Mouse (Mus musculus) kidney, postnatal 0 days (tissue): Measurements from ENCODE around the gene Nudt15. TPM values are rescaled to one million over a fixed set of nuclear protein-coding genes. Genes with fewer than 3 reads are reported as not detected.

Experiments
- ATAC-seq: fragments of 200-750 bp; cut with Nextera tagmentation; replicated peaks from 2 replicates; pipeline ENCODE4 v1.8.0; 2017; ENCODE audit warnings: low read depth, moderate number of reproducible peaks, moderate TSS enrichment, moderate library complexity; ENCODE audit not compliant: low FRiP score
- DNase-seq: peaks from one replicate; pipeline ENCODE4 v3.0.0-alpha.2; 2016; ENCODE audit warnings: low spot score
- H3K27ac ChIP-seq: fragments of 300-500 bp; sonication (generic); 2 replicates; pipeline ENCODE4 v1.5.1; 2014; ENCODE audit warnings: mild to moderate bottlenecking
- H3K27me3 ChIP-seq: fragments of 300-500 bp; sonication (generic); 2 replicates; pipeline ENCODE4 v1.6.1; 2014; ENCODE audit warnings: low read length, mixed read lengths; ENCODE audit not compliant: insufficient read depth
- H3K36me3 ChIP-seq: fragments of 300-500 bp; sonication (generic); 2 replicates; pipeline ENCODE4 v1.6.1; 2014; ENCODE audit warnings: low read length, mixed read lengths; ENCODE audit not compliant: insufficient read depth
- H3K4me1 ChIP-seq: fragments of 300-500 bp; sonication (generic); replicated peaks from 2 replicates; pipeline ENCODE4 v1.6.1; 2014; ENCODE audit warnings: antibody characterized with exemption, low read length, mixed read lengths; ENCODE audit not compliant: insufficient read depth
- H3K4me2 ChIP-seq: fragments of 300-500 bp; sonication (generic); 2 replicates; pipeline ENCODE4 v1.6.1; 2014; ENCODE audit warnings: mild to moderate bottlenecking, low read length, moderate library complexity, mixed read lengths
- H3K4me3 ChIP-seq: fragments of 300-500 bp; sonication (generic); replicated peaks from 2 replicates; pipeline ENCODE4 v1.5.1; 2014; ENCODE audit warnings: low read depth, low read length
- H3K9ac ChIP-seq: fragments of 300-500 bp; sonication (generic); 2 replicates; pipeline ENCODE4 v1.6.1; 2014; ENCODE audit warnings: low read depth, low read length
- H3K9me3 ChIP-seq: fragments of 300-500 bp; sonication (generic); replicated peaks from 2 replicates; pipeline ENCODE4 v1.6.1; 2016; ENCODE audit warnings: low read length, inconsistent platforms, mixed read lengths
- CTCF ChIP-seq: IDR thresholded peaks from 2 replicates; pipeline ENCODE4 v1.5.1; 2016; ENCODE audit warnings: antibody characterized with exemption, low read depth, mild to moderate bottlenecking, moderate library complexity
- WGBS: fragments of 180-500 bp; shearing (Covaris S2); extraction: QIAGEN DNeasy Blood & Tissue Kit; methylation state at CpG from one replicate; pipeline ENCODE4 v1.1.7; 2014; 5-methylcytosine and 5-hydroxymethylcytosine counted together
- polyA plus RNA-seq: library from polyadenylated mRNA; unstranded; fragments of >200 nt; fragmentation: Nextera tagmentation; extraction: Ambion mirVana; gene quantifications from 2 replicates; pipeline ENCODE4 v1.2.1, GENCODE M21; 2015

The Nudt15 gene
- polyA plus RNA-seq, 1 experiment from 2014 or later, result 8.9 TPM

DNA sequence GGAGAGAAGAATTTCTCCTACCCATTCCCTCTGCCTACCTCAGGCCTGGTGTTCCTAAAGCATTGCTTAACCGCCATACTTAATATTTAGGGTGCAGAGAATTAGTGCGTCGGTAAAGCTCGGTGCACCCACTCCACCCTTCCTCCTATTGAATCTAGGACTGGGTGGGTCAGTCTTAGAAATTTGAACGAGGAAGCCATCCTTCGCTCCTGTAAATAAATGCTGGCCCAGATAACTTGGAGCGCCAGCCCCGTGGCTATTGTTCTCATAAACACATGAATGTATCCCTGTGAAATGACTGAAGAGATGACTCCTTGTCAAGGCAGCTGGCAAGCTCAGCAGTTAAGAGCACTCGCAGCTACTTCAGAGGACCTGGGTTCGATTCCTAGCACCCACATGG is 71.0 kb downstream of the Nudt15 start:
- H3K27me3 ChIP-seq, result no peaks in the 10 kb centered on the region
- no peak overlapping the region for H3K4me2 ChIP-seq
- DNase-seq (no peak), ATAC-seq (no peak)
- 94% methylated on average over 10 of the region's 10 CpGs for WGBS
- peaks cover 14% of the 10 kb centered on the region; the same call in 1 of the 2 replicates for H3K4me1 ChIP-seq
- no peak overlapping the region for H3K27ac ChIP-seq
- no peaks in the 10 kb centered on the region for H3K36me3 ChIP-seq
- no peak overlapping the region for H3K4me3 ChIP-seq
- TF ChIP-seq CTCF, result no peak
- H3K9me3 ChIP-seq, result no peaks in the 10 kb centered on the region
- H3K9ac ChIP-seq, result no peak overlapping the region

DNA sequence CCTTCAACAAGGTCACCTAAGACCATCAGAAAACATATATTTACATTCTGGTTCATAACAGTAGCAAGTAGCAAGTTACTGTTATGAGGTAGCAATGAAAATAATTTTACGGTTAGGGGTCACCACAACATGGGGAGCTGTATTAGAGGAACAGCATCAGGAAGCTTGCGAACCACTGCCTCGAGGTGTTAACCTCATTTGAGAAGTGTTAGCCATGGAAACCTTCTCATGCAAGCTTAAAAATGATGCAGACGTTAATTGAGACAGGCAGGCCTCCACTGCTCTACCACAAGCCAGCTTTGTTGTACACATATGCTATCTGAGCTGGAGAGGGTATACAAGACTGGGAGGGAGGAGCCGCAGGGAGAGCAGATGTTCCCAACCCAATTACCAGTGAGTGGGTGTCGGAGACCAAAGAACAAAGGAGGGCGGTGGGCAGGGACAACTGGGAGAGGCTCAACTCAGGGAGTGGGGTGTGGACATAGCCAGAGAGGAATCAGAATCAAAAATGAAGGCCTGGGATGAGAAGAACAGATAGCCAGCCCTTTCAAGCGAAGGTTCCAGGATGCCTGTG is 71.6 kb downstream of the Nudt15 start:
- DNase-seq, result no peak
- H3K9ac ChIP-seq, result no peak overlapping the region
- no peak for TF ChIP-seq CTCF

DNA sequence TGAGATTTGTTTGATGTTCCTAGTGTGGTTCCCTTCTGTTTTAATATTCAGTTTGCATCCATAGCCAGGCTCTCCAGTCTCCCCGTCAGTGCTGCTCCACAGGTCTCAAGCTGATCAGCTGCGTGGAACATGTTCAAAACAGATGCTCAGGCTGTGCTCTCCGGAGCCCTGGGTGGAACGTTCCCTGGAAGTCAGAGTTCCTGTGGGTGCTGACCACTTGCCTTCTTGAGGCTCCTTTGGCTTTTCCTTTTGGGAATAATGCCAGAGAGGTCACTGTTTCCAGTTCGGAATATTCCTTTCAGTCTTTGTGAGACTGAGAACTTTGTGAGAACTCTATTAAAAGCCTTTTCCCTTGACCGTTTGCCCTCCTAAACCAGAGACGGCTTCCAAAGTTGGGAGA is 72.5 kb downstream of the Nudt15 start:
- ATAC-seq (no peak), DNase-seq (no peak)
- WGBS, result 37% methylated on average over 7 of the region's 7 CpGs
- H3K27me3 ChIP-seq, result no peaks in the 10 kb centered on the region
- no peak overlapping the region for H3K9ac ChIP-seq
- H3K9me3 ChIP-seq, result no peaks in the 10 kb centered on the region
- H3K4me1 ChIP-seq, result peaks cover 14% of the 10 kb centered on the region; the same call in 1 of the 2 replicates
- no peak overlapping the region for H3K4me2 ChIP-seq
- no peak overlapping the region for H3K27ac ChIP-seq
- no peaks in the 10 kb centered on the region for H3K36me3 ChIP-seq
- no peak overlapping the region for H3K4me3 ChIP-seq
- no peak for TF ChIP-seq CTCF

More for the DNA sequence above, 71.6 kb downstream of the Nudt15 start:
- Histone ChIP-seq H3K4me3 (no peak overlapping the region), H3K9me3 (no peaks in the 10 kb centered on the region), H3K27me3 (no peaks in the 10 kb centered on the region), H3K4me2 (no peak overlapping the region), H3K4me1 (peaks cover 14% of the 10 kb centered on the region; the same call in 1 of the 2 replicates), H3K36me3 (no peaks in the 10 kb centered on the region), H3K27ac (no peak overlapping the region)
- 75% methylated on average over 8 of the region's 8 CpGs for WGBS
- no peak for ATAC-seq

DNA sequence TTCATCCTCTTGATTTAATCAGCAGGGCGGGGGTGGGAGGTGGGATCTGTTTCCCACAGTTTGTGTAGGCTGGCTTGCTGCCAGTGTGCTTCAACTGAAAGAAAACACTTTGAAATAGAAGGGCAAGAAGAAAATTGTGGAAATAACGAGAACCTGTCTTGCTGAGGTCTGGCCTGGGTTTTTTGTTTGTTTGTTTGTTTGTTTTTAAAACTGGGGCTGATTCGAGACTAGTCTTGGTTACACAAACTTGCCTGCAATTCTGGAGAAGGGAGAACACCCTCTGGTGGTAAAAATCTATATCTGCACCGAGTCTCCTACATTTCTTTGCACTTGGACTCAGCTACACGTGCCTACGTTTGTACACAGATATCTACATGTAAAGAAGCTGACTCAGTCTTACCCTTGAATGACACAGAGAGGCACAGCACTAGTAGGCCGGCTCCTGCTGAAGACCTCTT is 73.4 kb downstream of the Nudt15 start:
- H3K9ac ChIP-seq, result no peak overlapping the region
- no peaks in the 10 kb centered on the region for H3K36me3 ChIP-seq
- TF ChIP-seq CTCF, result peak; percentile 84
- 11% methylated on average over 7 of the region's 7 CpGs for WGBS
- H3K4me3 ChIP-seq, result no peak overlapping the region
- DNase-seq (peak; percentile 88), ATAC-seq (peak; percentile 63)
- H3K4me1 ChIP-seq, result peaks cover 14% of the 10 kb centered on the region; the same call in 1 of the 2 replicates
- peak overlapping the region; percentile 50 for H3K27ac ChIP-seq
- no peaks in the 10 kb centered on the region for H3K27me3 ChIP-seq
- H3K4me2 ChIP-seq, result peak overlapping the region; percentile 27
- no peaks in the 10 kb centered on the region for H3K9me3 ChIP-seq

DNA sequence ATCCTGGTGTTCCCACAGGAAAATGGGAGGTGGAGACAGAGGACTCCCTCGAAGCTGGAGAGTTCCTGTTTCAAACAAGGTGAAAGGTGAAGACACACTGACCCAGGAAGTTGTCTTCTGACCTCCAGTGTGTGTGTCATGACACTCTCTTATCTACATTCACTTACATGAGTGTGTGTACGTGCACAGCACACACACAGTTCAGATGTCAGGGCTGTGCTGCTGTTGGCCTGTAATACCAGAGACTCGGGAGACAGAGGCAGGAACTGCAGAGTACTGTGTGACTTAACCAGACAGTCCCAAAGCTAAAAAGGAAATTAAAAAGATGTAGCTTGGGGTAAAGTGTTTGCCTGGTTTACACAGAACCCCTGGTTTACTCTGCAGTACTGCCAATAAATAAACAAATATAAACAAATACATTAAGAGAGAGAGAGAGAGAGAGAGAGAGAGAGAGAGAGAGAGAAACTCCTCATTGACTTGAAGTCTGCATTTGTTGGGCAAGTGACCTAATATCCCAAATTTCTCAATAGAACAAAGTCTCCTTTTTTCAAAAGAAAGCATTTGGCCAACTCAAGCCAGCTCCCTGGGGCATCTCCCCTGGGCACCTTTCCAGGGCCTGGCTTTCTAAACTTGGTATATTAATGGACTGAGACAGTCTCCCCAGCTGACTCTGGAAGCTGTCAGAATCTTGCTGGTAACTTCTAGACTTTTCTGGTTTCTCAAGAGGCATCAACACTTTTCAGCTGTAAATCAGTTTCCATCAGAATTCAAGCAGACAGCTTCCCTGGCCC is 74.2 kb downstream of the Nudt15 start:
- 23% methylated on average over 3 of the region's 3 CpGs for WGBS
- H3K4me2 ChIP-seq, result no peak overlapping the region; the same call in 1 of the 2 replicates
- no peaks in the 10 kb centered on the region for H3K36me3 ChIP-seq
- DNase-seq (no peak), ATAC-seq (no peak)
- H3K4me1 ChIP-seq, result peaks cover 14% of the 10 kb centered on the region; the same call in 1 of the 2 replicates
- H3K9me3 ChIP-seq, result no peaks in the 10 kb centered on the region
- H3K27me3 ChIP-seq, result no peaks in the 10 kb centered on the region
- no peak overlapping the region for H3K4me3 ChIP-seq
- peak overlapping the region; percentile 50 for H3K27ac ChIP-seq
- no peak overlapping the region for H3K9ac ChIP-seq
- TF ChIP-seq CTCF, result no peak

DNA sequence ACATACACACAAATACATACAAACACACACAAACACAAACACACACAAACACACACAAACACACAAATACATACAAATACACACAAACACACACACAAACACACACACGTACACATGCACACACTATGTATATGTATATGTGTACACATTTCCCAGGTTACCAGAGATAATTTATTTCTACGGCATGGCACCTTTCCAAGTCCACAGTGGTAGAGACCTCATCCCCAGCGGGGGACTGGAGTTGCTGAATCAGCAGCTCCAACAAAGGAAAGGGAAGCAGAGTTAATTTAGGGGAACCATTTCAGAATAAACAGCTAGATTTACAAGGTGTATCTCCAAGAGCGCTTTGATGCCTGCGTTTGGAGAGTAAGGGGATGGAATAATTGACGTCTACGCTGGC is 75.8 kb downstream of the Nudt15 start:
- Histone ChIP-seq H3K4me2 (no peak overlapping the region), H3K9me3 (no peaks in the 10 kb centered on the region), H3K27me3 (no peaks in the 10 kb centered on the region), H3K9ac (no peak overlapping the region), H3K4me1 (peaks cover 14% of the 10 kb centered on the region; the same call in 1 of the 2 replicates), H3K4me3 (no peak overlapping the region), H3K27ac (no peak overlapping the region), H3K36me3 (no peaks in the 10 kb centered on the region)
- peak; percentile 32 for DNase-seq
- WGBS, result 21% methylated on average over 7 of the region's 7 CpGs
- ATAC-seq, result no peak
- no peak for TF ChIP-seq CTCF
